Mouse (Mus musculus): ENCODE measurements around the gene Ugt1a9. TPM values are rescaled to one million over a fixed set of nuclear protein-coding genes. Genes with fewer than 3 reads are reported as not detected.

Gene Ugt1a9
- polyA plus RNA-seq, 1 experiment from 2014 or later = not detected

- no peak for ATAC-seq (ENCODE audit: low FRiP score)
- Histone ChIP-seq H3K36me3 (replicated peaks; ENCODE audit: control insufficient read depth, insufficient read depth) (no peaks in the 10 kb centered on the region), H3K4me1 (replicated peaks; ENCODE audit: control insufficient read depth, insufficient read depth, low read length) (no peaks in the 10 kb centered on the region), H3K9me3 (ENCODE audit: control insufficient read depth, low read length) (peaks cover 99% of the 10 kb centered on the region), H3K4me2 (replicated peaks) (no peak overlapping the region), H3K4me3 (replicated peaks; ENCODE audit: low read length) (no peak overlapping the region), H3K9ac (no peak overlapping the region), H3K27ac (no peak overlapping the region), H3K27me3 (ENCODE audit: control insufficient read depth, insufficient read depth, low read length) (no peaks in the 10 kb centered on the region)
- no peak for DNase-seq (ENCODE audit: low spot score)
- WGBS = 71% methylated on average over 4 of the region's 4 CpGs
Observed at GRCm38 (mm10) chr1:88234248-88234610, 163.6 kb downstream of the Ugt1a9 start.

- Histone ChIP-seq H3K36me3 (replicated peaks; ENCODE audit: control insufficient read depth, insufficient read depth) (no peaks in the 10 kb centered on the region), H3K27ac (no peak overlapping the region), H3K9ac (no peak overlapping the region), H3K4me2 (replicated peaks) (no peak overlapping the region), H3K4me1 (replicated peaks; ENCODE audit: control insufficient read depth, insufficient read depth, low read length) (no peaks in the 10 kb centered on the region), H3K4me3 (replicated peaks; ENCODE audit: low read length) (no peak overlapping the region), H3K27me3 (ENCODE audit: control insufficient read depth, insufficient read depth, low read length) (no peaks in the 10 kb centered on the region), H3K9me3 (ENCODE audit: control insufficient read depth, low read length) (peaks cover 99% of the 10 kb centered on the region)
- DNase-seq (ENCODE audit: low spot score) (no peak), ATAC-seq (ENCODE audit: low FRiP score) (no peak)
- WGBS = 45% methylated on average over 5 of the region's 5 CpGs
Observed at GRCm38 (mm10) chr1:88234646-88235045, 164.0 kb downstream of the Ugt1a9 start.

GRCm38 (mm10) chr1:88235046-88235893, 164.7 kb downstream of the Ugt1a9 start:
- WGBS = 68% methylated on average over 11 of the region's 11 CpGs
- H3K36me3 ChIP-seq (replicated peaks; ENCODE audit: control insufficient read depth, insufficient read depth) = no peaks in the 10 kb centered on the region
- ATAC-seq (ENCODE audit: low FRiP score) (0 out of 2 replicates have a peak, but pooled peaks have one; percentile 6), DNase-seq (ENCODE audit: low spot score) (no peak)
- H3K27me3 ChIP-seq (ENCODE audit: control insufficient read depth, insufficient read depth, low read length) = no peaks in the 10 kb centered on the region
- no peak overlapping the region for H3K4me3 ChIP-seq (replicated peaks; ENCODE audit: low read length)
- no peaks in the 10 kb centered on the region for H3K4me1 ChIP-seq (replicated peaks; ENCODE audit: control insufficient read depth, insufficient read depth, low read length)
- H3K27ac ChIP-seq = no peak overlapping the region
- no peak overlapping the region for H3K4me2 ChIP-seq (replicated peaks)
- peaks cover 99% of the 10 kb centered on the region for H3K9me3 ChIP-seq (ENCODE audit: control insufficient read depth, low read length)
- no peak overlapping the region for H3K9ac ChIP-seq

- Histone ChIP-seq H3K4me1 (replicated peaks; ENCODE audit: control insufficient read depth, insufficient read depth, low read length) (no peaks in the 10 kb centered on the region), H3K36me3 (replicated peaks; ENCODE audit: control insufficient read depth, insufficient read depth) (no peaks in the 10 kb centered on the region), H3K9me3 (ENCODE audit: control insufficient read depth, low read length) (peaks cover 99% of the 10 kb centered on the region), H3K27me3 (ENCODE audit: control insufficient read depth, insufficient read depth, low read length) (no peaks in the 10 kb centered on the region), H3K27ac (no peak overlapping the region), H3K9ac (no peak overlapping the region), H3K4me3 (replicated peaks; ENCODE audit: low read length) (no peak overlapping the region), H3K4me2 (replicated peaks) (no peak overlapping the region)
- ATAC-seq (ENCODE audit: low FRiP score) (no peak), DNase-seq (ENCODE audit: low spot score) (no peak)
- WGBS = 69% methylated on average over 4 of the region's 4 CpGs
Observed at GRCm38 (mm10) chr1:88235894-88236415, 165.4 kb downstream of the Ugt1a9 start.

GRCm38 (mm10) chr1:88237311-88237710, 166.7 kb downstream of the Ugt1a9 start:
- WGBS = 80% methylated on average over 5 of the region's 5 CpGs
- H3K4me3 ChIP-seq (replicated peaks; ENCODE audit: low read length) = no peak overlapping the region
- no peak overlapping the region for H3K27ac ChIP-seq
- no peak overlapping the region for H3K4me2 ChIP-seq (replicated peaks)
- H3K4me1 ChIP-seq (replicated peaks; ENCODE audit: control insufficient read depth, insufficient read depth, low read length) = no peaks in the 10 kb centered on the region
- H3K27me3 ChIP-seq (ENCODE audit: control insufficient read depth, insufficient read depth, low read length) = no peaks in the 10 kb centered on the region
- H3K9ac ChIP-seq = no peak overlapping the region
- DNase-seq (ENCODE audit: low spot score) (no peak), ATAC-seq (ENCODE audit: low FRiP score) (no peak)
- peaks cover 99% of the 10 kb centered on the region for H3K9me3 ChIP-seq (ENCODE audit: control insufficient read depth, low read length)
- H3K36me3 ChIP-seq (replicated peaks; ENCODE audit: control insufficient read depth, insufficient read depth) = no peaks in the 10 kb centered on the region

- 78% methylated on average over 6 of the region's 6 CpGs for WGBS
- H3K4me2 ChIP-seq (replicated peaks) = no peak overlapping the region
- ATAC-seq (ENCODE audit: low FRiP score) (no peak; the same call in 1 of the 2 replicates), DNase-seq (ENCODE audit: low spot score) (no peak)
- no peak overlapping the region for H3K27ac ChIP-seq
- H3K9ac ChIP-seq = no peak overlapping the region
- no peak overlapping the region for H3K4me3 ChIP-seq (replicated peaks; ENCODE audit: low read length)
- no peaks in the 10 kb centered on the region for H3K27me3 ChIP-seq (ENCODE audit: control insufficient read depth, insufficient read depth, low read length)
- no peaks in the 10 kb centered on the region for H3K4me1 ChIP-seq (replicated peaks; ENCODE audit: control insufficient read depth, insufficient read depth, low read length)
- no peaks in the 10 kb centered on the region for H3K36me3 ChIP-seq (replicated peaks; ENCODE audit: control insufficient read depth, insufficient read depth)
- peaks cover 99% of the 10 kb centered on the region for H3K9me3 ChIP-seq (ENCODE audit: control insufficient read depth, low read length)
Observed at GRCm38 (mm10) chr1:88238771-88239170, 168.2 kb downstream of the Ugt1a9 start.

GRCm38 (mm10) chr1:88240072-88240471, 169.5 kb downstream of the Ugt1a9 start:
- H3K36me3 ChIP-seq (replicated peaks; ENCODE audit: control insufficient read depth, insufficient read depth) = no peaks in the 10 kb centered on the region
- ATAC-seq (ENCODE audit: low FRiP score) (no peak), DNase-seq (ENCODE audit: low spot score) (no peak)
- H3K4me3 ChIP-seq (replicated peaks; ENCODE audit: low read length) = no peak overlapping the region
- no peaks in the 10 kb centered on the region for H3K27me3 ChIP-seq (ENCODE audit: control insufficient read depth, insufficient read depth, low read length)
- H3K4me2 ChIP-seq (replicated peaks) = no peak overlapping the region
- no peak overlapping the region for H3K9ac ChIP-seq
- 75% methylated on average over 5 of the region's 5 CpGs for whole genome bisulfite sequencing
- peaks cover 99% of the 10 kb centered on the region for H3K9me3 ChIP-seq (ENCODE audit: control insufficient read depth, low read length)
- no peak overlapping the region for H3K27ac ChIP-seq
- no peaks in the 10 kb centered on the region for H3K4me1 ChIP-seq (replicated peaks; ENCODE audit: control insufficient read depth, insufficient read depth, low read length)

GRCm38 (mm10) chr1:88240579-88240978, 170.0 kb downstream of the Ugt1a9 start:
- Histone ChIP-seq H3K4me3 (replicated peaks; ENCODE audit: low read length) (no peak overlapping the region), H3K4me1 (replicated peaks; ENCODE audit: control insufficient read depth, insufficient read depth, low read length) (no peaks in the 10 kb centered on the region), H3K9ac (no peak overlapping the region), H3K4me2 (replicated peaks) (no peak overlapping the region), H3K36me3 (replicated peaks; ENCODE audit: control insufficient read depth, insufficient read depth) (no peaks in the 10 kb centered on the region), H3K9me3 (ENCODE audit: control insufficient read depth, low read length) (peaks cover 99% of the 10 kb centered on the region), H3K27me3 (ENCODE audit: control insufficient read depth, insufficient read depth, low read length) (no peaks in the 10 kb centered on the region), H3K27ac (no peak overlapping the region)
- DNase-seq (ENCODE audit: low spot score) (no peak), ATAC-seq (ENCODE audit: low FRiP score) (no peak)
- WGBS = 77% methylated on average over 4 of the region's 4 CpGs

GRCm38 (mm10) chr1:88243861-88244260, 173.3 kb downstream of the Ugt1a9 start:
- no peaks in the 10 kb centered on the region for H3K36me3 ChIP-seq (replicated peaks; ENCODE audit: control insufficient read depth, insufficient read depth)
- no peak overlapping the region for H3K27ac ChIP-seq
- DNase-seq (ENCODE audit: low spot score) (no peak), ATAC-seq (ENCODE audit: low FRiP score) (no peak)
- H3K27me3 ChIP-seq (ENCODE audit: control insufficient read depth, insufficient read depth, low read length) = no peaks in the 10 kb centered on the region
- WGBS = 68% methylated on average over 5 of the region's 5 CpGs
- no peaks in the 10 kb centered on the region for H3K4me1 ChIP-seq (replicated peaks; ENCODE audit: control insufficient read depth, insufficient read depth, low read length)
- H3K4me2 ChIP-seq (replicated peaks) = no peak overlapping the region
- H3K9me3 ChIP-seq (ENCODE audit: control insufficient read depth, low read length) = peaks cover 100% of the 10 kb centered on the region
- H3K4me3 ChIP-seq (replicated peaks; ENCODE audit: low read length) = no peak overlapping the region
- no peak overlapping the region for H3K9ac ChIP-seq
